Mouse (Mus musculus) midbrain, embryonic 14.5 days (tissue): ENCODE data around the gene Pdk2. TPM values are rescaled to one million over a fixed set of nuclear protein-coding genes. Genes with fewer than 3 reads are reported as not detected.

ENCODE experiments used
- ATAC-seq: fragments of 200-750 bp; cut with Nextera tagmentation; 2 replicates; pipeline ENCODE4 v1.8.0; 2017; ENCODE audit warnings: moderate number of reproducible peaks, moderate library complexity; ENCODE audit not compliant: low FRiP score, low TSS enrichment
- DNase-seq: peaks from one replicate; pipeline ENCODE4 v3.0.0-alpha.2; 2015
- H3K27ac ChIP-seq: fragments of 300-500 bp; sonication (generic); replicated peaks from 2 replicates; pipeline ENCODE4 v1.5.1; 2014; ENCODE audit warnings: mild to moderate bottlenecking, low read depth, low read length, moderate library complexity
- H3K27me3 ChIP-seq: fragments of 300-500 bp; sonication (generic); 2 replicates; pipeline ENCODE4 v1.6.1; 2014; ENCODE audit warnings: low read length, control low read depth, mixed read lengths; ENCODE audit not compliant: control insufficient read depth, insufficient read depth
- H3K36me3 ChIP-seq: fragments of 300-500 bp; sonication (generic); 2 replicates; pipeline ENCODE4 v1.6.1; 2014; ENCODE audit warnings: low read length, control low read depth; ENCODE audit not compliant: control insufficient read depth, insufficient read depth
- H3K4me1 ChIP-seq: fragments of 300-500 bp; sonication (generic); 2 replicates; pipeline ENCODE4 v1.6.1; 2014; ENCODE audit warnings: mild to moderate bottlenecking, antibody characterized with exemption, low read length, control low read depth; ENCODE audit not compliant: control insufficient read depth, insufficient read depth
- H3K4me2 ChIP-seq: fragments of 300-500 bp; sonication (generic); 2 replicates; pipeline ENCODE4 v1.6.1; 2014; ENCODE audit warnings: mild to moderate bottlenecking, low read length, moderate library complexity
- H3K4me3 ChIP-seq: fragments of 300-500 bp; sonication (generic); replicated peaks from 2 replicates; pipeline ENCODE4 v1.5.1; 2014; ENCODE audit warnings: low read depth, low read length
- H3K9ac ChIP-seq: fragments of 300-500 bp; sonication (generic); replicated peaks from 2 replicates; pipeline ENCODE4 v1.6.1; 2014; ENCODE audit warnings: mild to moderate bottlenecking, low read length, moderate library complexity
- H3K9me3 ChIP-seq: fragments of 300-500 bp; sonication (generic); 2 replicates; pipeline ENCODE4 v1.6.1; 2016; ENCODE audit warnings: low read length, control low read depth, mixed read lengths; ENCODE audit not compliant: control insufficient read depth
- WGBS: fragments of 180-500 bp; shearing (Covaris S2); extraction: QIAGEN DNeasy Blood & Tissue Kit; methylation state at CpG from one replicate; pipeline ENCODE4 v1.1.7; 2014; 5-methylcytosine and 5-hydroxymethylcytosine counted together
- polyA plus RNA-seq: library from polyadenylated mRNA; unstranded; fragments of >200 nt; fragmentation: Nextera tagmentation; extraction: Ambion mirVana; gene quantifications from 2 replicates; pipeline ENCODE4 v1.2.1, GENCODE M21; 2014

Pdk2 gene
- polyA plus RNA-seq, 1 experiment from 2014 or later = 22.7 TPM

GRCm38 (mm10) chr11:95046980-95047680 is 6.0 kb upstream of the Pdk2 start:
- WGBS = 60% methylated on average over 9 of the region's 9 CpGs
- no peak overlapping the region for H3K4me3 ChIP-seq
- H3K9ac ChIP-seq = no peak overlapping the region
- no peaks in the 10 kb centered on the region for H3K9me3 ChIP-seq
- H3K27ac ChIP-seq = no peak overlapping the region
- DNase-seq (peak; percentile 86), ATAC-seq (no peak)
- H3K4me1 ChIP-seq = no peaks in the 10 kb centered on the region
- no peaks in the 10 kb centered on the region; the same call in 1 of the 2 replicates for H3K27me3 ChIP-seq
- H3K4me2 ChIP-seq = no peak overlapping the region
- peaks cover 8% of the 10 kb centered on the region for H3K36me3 ChIP-seq

DNA sequence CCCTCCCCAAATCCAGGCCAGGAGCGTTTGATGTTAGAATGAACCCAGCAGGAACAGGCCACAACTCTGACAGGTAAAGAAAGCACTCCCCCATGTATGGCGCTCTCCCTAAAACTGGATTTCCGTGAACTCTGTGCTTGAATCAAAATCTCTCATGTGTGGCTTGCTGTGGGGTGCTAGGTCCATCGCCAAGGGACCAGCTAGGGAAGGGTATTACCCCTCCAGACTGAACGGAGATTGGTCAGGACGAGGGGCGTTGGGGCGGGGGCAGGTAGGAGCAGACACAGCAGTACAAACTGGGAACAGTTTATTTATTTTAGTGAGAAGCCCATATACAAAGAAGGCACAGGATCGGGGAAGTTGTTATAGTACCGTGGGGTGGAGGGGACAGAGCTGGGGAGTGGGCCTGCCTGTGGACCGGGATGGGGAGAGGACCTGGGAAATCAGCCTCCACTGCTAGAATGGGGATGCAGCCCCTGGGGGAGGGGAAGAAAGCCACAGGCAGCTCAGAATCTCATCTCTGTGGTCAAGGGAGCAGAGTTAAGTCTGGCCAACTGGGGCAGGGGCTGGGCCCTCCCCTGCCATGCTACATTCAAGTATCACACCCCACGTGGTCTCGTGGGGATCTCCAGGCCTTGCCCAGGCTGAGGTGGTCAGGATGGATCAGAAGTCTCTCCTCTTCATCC is 3.2 kb upstream of the Pdk2 start:
- Histone ChIP-seq H3K4me3 (no peak overlapping the region), H3K27me3 (no peaks in the 10 kb centered on the region; the same call in 1 of the 2 replicates), H3K4me1 (peaks cover 12% of the 10 kb centered on the region), H3K36me3 (peaks cover 8% of the 10 kb centered on the region), H3K9me3 (no peaks in the 10 kb centered on the region), H3K4me2 (no peak overlapping the region), H3K9ac (no peak overlapping the region), H3K27ac (no peak overlapping the region)
- WGBS = 54% methylated on average over 13 of the region's 13 CpGs
- ATAC-seq = no peak
- DNase-seq = no peak

GRCm38 (mm10) chr11:95043608-95044007 is 2.5 kb upstream of the Pdk2 start:
- 59% methylated on average over 7 of the region's 7 CpGs for WGBS
- H3K4me1 ChIP-seq = peaks cover 12% of the 10 kb centered on the region
- H3K27ac ChIP-seq = no peak overlapping the region
- ATAC-seq (no peak), DNase-seq (no peak)
- no peak overlapping the region for H3K9ac ChIP-seq
- no peaks in the 10 kb centered on the region; the same call in 1 of the 2 replicates for H3K27me3 ChIP-seq
- peaks cover 8% of the 10 kb centered on the region for H3K36me3 ChIP-seq
- no peak overlapping the region for H3K4me2 ChIP-seq
- H3K4me3 ChIP-seq = no peak overlapping the region
- H3K9me3 ChIP-seq = no peaks in the 10 kb centered on the region

DNA sequence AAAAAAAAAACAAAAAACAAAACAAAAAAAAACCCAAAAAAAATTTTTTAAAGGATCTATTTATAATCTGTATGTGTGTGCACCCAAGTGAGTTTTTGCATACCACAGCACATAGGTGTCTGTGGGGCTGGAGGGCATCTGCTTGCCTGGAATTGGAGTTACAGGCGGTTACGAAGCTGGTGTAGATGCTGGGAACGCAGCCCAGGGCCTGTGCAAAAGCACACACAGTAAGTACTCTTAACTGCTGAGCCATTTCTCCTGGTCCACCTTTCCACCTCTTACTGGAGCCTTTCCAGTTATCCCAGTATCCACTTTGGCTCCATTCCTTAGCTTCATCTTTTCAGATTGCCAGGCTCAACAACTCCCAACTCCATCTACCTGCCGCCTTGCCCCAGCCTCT is 1.9 kb upstream of the Pdk2 start:
- H3K4me1 ChIP-seq = peaks cover 12% of the 10 kb centered on the region
- no peak for DNase-seq
- 91% methylated on average over 4 of the region's 4 CpGs for WGBS
- no peak for ATAC-seq
- H3K27me3 ChIP-seq = no peaks in the 10 kb centered on the region; the same call in 1 of the 2 replicates
- H3K27ac ChIP-seq = no peak overlapping the region
- H3K4me3 ChIP-seq = no peak overlapping the region
- H3K9ac ChIP-seq = no peak overlapping the region
- H3K4me2 ChIP-seq = no peak overlapping the region
- H3K9me3 ChIP-seq = no peaks in the 10 kb centered on the region
- H3K36me3 ChIP-seq = peaks cover 8% of the 10 kb centered on the region

- Histone ChIP-seq H3K36me3 (peaks cover 8% of the 10 kb centered on the region), H3K27me3 (no peaks in the 10 kb centered on the region; the same call in 1 of the 2 replicates), H3K9ac (no peak overlapping the region), H3K4me3 (peak overlapping the region; percentile 73), H3K27ac (no peak overlapping the region), H3K9me3 (no peaks in the 10 kb centered on the region), H3K4me1 (peaks cover 12% of the 10 kb centered on the region), H3K4me2 (peak overlapping the region; percentile 88)
- DNase-seq (peak; percentile 92), ATAC-seq (0 out of 2 replicates have a peak, but pooled peaks have one; percentile 15)
- 1% methylated on average over 11 of the region's 11 CpGs for whole genome bisulfite sequencing
Measured at GRCm38 (mm10) chr11:95042096-95042495, 942 bp upstream of the Pdk2 start.

- peak overlapping the region; percentile 73 for H3K4me3 ChIP-seq
Measured at GRCm38 (mm10) chr11:95040491-95041138, 539 bp downstream of the Pdk2 start.

GRCm38 (mm10) chr11:95039766-95040165 is 1.4 kb downstream of the Pdk2 start:
- Histone ChIP-seq H3K36me3 (peaks cover 3% of the 10 kb centered on the region), H3K9me3 (no peaks in the 10 kb centered on the region), H3K4me3 (no peak overlapping the region), H3K27me3 (no peaks in the 10 kb centered on the region), H3K4me1 (peaks cover 12% of the 10 kb centered on the region), H3K9ac (no peak overlapping the region), H3K27ac (no peak overlapping the region), H3K4me2 (no peak overlapping the region; the same call in 1 of the 2 replicates)
- no peak for DNase-seq
- WGBS = 90% methylated on average over 4 of the region's 4 CpGs
- no peak for ATAC-seq

More at GRCm38 (mm10) chr11:95040491-95041138, 539 bp downstream of the Pdk2 start:
- peak overlapping the region; percentile 88 for H3K4me2 ChIP-seq
- no peak for DNase-seq
- peak; percentile 19; the same call in 1 of the 2 replicates for ATAC-seq
- 3% methylated on average over 20 of the region's 20 CpGs for WGBS
- H3K36me3 ChIP-seq = peaks cover 8% of the 10 kb centered on the region
- no peaks in the 10 kb centered on the region for H3K9me3 ChIP-seq
- H3K27ac ChIP-seq = 0 out of 2 replicates have a peak overlapping the region, but pooled peaks have one; percentile 37
- peaks cover 12% of the 10 kb centered on the region for H3K4me1 ChIP-seq
- no peaks in the 10 kb centered on the region; the same call in 1 of the 2 replicates for H3K27me3 ChIP-seq
- peak overlapping the region; percentile 64 for H3K9ac ChIP-seq

- Histone ChIP-seq H3K36me3 (no peaks in the 10 kb centered on the region), H3K4me3 (no peak overlapping the region), H3K4me2 (no peak overlapping the region), H3K27ac (no peak overlapping the region), H3K27me3 (no peaks in the 10 kb centered on the region), H3K9ac (no peak overlapping the region), H3K9me3 (no peaks in the 10 kb centered on the region), H3K4me1 (peaks cover 12% of the 10 kb centered on the region)
- ATAC-seq = no peak
- DNase-seq = no peak
- WGBS = 78% methylated on average over 13 of the region's 13 CpGs
Measured at GRCm38 (mm10) chr11:95038818-95039655, 2.1 kb downstream of the Pdk2 start.
